Mouse (Mus musculus) heart, embryonic 16.5 days (tissue): ENCODE measurements around the gene E2f3. TPM values are rescaled to one million over a fixed set of nuclear protein-coding genes. Genes with fewer than 3 reads are reported as not detected.

Experiments
- ATAC-seq: fragments of 200-750 bp; cut with Nextera tagmentation; replicated peaks from 2 replicates; pipeline ENCODE4 v1.8.0; 2017; ENCODE audit warnings: moderate number of reproducible peaks; ENCODE audit not compliant: insufficient read depth, low FRiP score; ENCODE audit errors: extremely low read depth
- H3K27ac ChIP-seq: fragments of 300-500 bp; sonication (generic); 2 replicates; pipeline ENCODE4 v1.5.1; 2014; ENCODE audit warnings: mild to moderate bottlenecking, low read length, control low read depth, moderate library complexity
- H3K27me3 ChIP-seq: fragments of 300-500 bp; sonication (generic); 2 replicates; pipeline ENCODE4 v1.6.1; 2014; ENCODE audit warnings: low read length, mixed read lengths; ENCODE audit not compliant: control insufficient read depth, insufficient read depth
- H3K36me3 ChIP-seq: fragments of 300-500 bp; sonication (generic); 2 replicates; pipeline ENCODE4 v1.6.1; 2014; ENCODE audit not compliant: control insufficient read depth, insufficient read depth
- H3K4me1 ChIP-seq: fragments of 300-500 bp; sonication (generic); 2 replicates; pipeline ENCODE4 v1.6.1; 2014; ENCODE audit warnings: low read length, mixed read lengths; ENCODE audit not compliant: control insufficient read depth, insufficient read depth
- H3K4me2 ChIP-seq: fragments of 300-500 bp; sonication (generic); 2 replicates; pipeline ENCODE4 v1.6.1; 2014; ENCODE audit warnings: low read depth, mild to moderate bottlenecking, control low read depth, low read length
- H3K4me3 ChIP-seq: fragments of 300-500 bp; sonication (generic); 2 replicates; pipeline ENCODE4 v1.5.1; 2014; ENCODE audit warnings: mild to moderate bottlenecking, control low read depth, low read length
- H3K9ac ChIP-seq: fragments of 300-500 bp; sonication (generic); 2 replicates; pipeline ENCODE4 v1.6.1; 2014; ENCODE audit warnings: low read length, control low read depth
- H3K9me3 ChIP-seq: fragments of 300-500 bp; sonication (generic); replicated peaks from 2 replicates; pipeline ENCODE4 v1.6.1; 2016; ENCODE audit warnings: low read length; ENCODE audit not compliant: control insufficient read depth
- WGBS: fragments of 180-500 bp; shearing (Covaris S2); extraction: QIAGEN DNeasy Blood & Tissue Kit; methylation state at CpG from one replicate; pipeline ENCODE4 v1.1.7; 2014; 5-methylcytosine and 5-hydroxymethylcytosine counted together
- polyA plus RNA-seq: library from polyadenylated mRNA; unstranded; fragments of >200 nt; fragmentation: Nextera tagmentation; extraction: Ambion mirVana; gene quantifications from 2 replicates; pipeline ENCODE4 v1.2.1, GENCODE M21; 2015

The E2f3 gene
- polyA plus RNA-seq, 1 experiment from 2014 or later = 7.1 TPM

DNA sequence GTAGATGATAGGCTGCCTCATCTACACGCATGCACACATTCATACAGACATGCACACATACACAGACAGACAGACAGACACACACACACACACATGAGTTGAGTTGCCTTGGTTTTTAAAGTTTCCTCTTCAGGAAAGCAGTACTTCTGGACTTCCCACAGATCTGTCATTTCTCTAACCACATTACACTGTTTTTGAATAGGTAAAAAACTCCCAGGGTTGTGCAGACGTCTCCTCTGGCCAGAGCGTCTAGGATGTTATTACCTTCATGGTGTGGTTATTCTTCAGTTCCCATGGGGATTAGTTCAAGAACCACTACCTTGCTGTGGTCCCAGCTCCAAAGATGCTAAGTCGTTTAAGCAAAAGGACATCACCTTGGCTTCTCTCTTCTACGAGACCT lies 18.5 kb downstream of the E2f3 start:
- no peak for ATAC-seq
- Histone ChIP-seq H3K4me1 (peaks cover 16% of the 10 kb centered on the region), H3K9me3 (no peaks in the 10 kb centered on the region), H3K27me3 (no peaks in the 10 kb centered on the region), H3K4me2 (no peak overlapping the region), H3K27ac (no peak overlapping the region), H3K9ac (no peak overlapping the region), H3K4me3 (no peak overlapping the region), H3K36me3 (peaks cover 12% of the 10 kb centered on the region)
- 74% methylated on average over 5 of the region's 5 CpGs for WGBS

- Histone ChIP-seq H3K27me3 (no peaks in the 10 kb centered on the region), H3K4me2 (no peak overlapping the region), H3K36me3 (peaks cover 12% of the 10 kb centered on the region), H3K4me1 (peaks cover 16% of the 10 kb centered on the region), H3K27ac (no peak overlapping the region), H3K9ac (no peak overlapping the region), H3K4me3 (no peak overlapping the region), H3K9me3 (no peaks in the 10 kb centered on the region)
- 76% methylated on average over 8 of the region's 8 CpGs for WGBS
- no peak; the same call in 1 of the 2 replicates for ATAC-seq
Observed at GRCm38 (mm10) chr13:29966966-29967365, 18.9 kb downstream of the E2f3 start.

GRCm38 (mm10) chr13:29964087-29964486 lies 21.8 kb downstream of the E2f3 start:
- no peak for ATAC-seq
- no peak overlapping the region for H3K9ac ChIP-seq
- H3K4me2 ChIP-seq = no peak overlapping the region
- no peaks in the 10 kb centered on the region for H3K27me3 ChIP-seq
- peaks cover 12% of the 10 kb centered on the region for H3K36me3 ChIP-seq
- 92% methylated on average over 6 of the region's 6 CpGs for WGBS
- no peak overlapping the region for H3K27ac ChIP-seq
- H3K9me3 ChIP-seq = no peaks in the 10 kb centered on the region
- H3K4me1 ChIP-seq = peaks cover 16% of the 10 kb centered on the region
- H3K4me3 ChIP-seq = no peak overlapping the region

DNA sequence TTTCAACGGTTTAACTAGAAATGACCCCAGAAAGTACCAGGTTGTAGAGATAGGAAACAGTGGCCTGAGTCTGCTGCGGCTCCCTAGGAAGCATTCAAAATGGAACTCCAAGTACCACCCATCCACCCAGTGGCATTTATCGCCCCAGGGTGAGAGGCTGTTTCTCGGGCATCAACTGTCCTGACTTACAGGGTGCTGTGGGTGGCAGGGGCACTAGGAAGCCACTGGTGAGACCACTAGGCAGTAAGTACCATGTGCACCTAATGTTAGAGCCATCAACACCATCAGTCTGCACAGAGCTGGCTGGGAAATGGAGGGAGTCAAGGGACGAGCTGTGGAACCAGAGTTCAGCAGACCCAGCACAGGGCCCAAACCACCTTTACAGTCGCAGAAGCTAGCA lies 25.4 kb downstream of the E2f3 start:
- no peaks in the 10 kb centered on the region for H3K27me3 ChIP-seq
- ATAC-seq = no peak
- no peak overlapping the region for H3K27ac ChIP-seq
- H3K4me1 ChIP-seq = peaks cover 6% of the 10 kb centered on the region; the same call in 1 of the 2 replicates
- H3K4me3 ChIP-seq = no peak overlapping the region
- no peak overlapping the region for H3K4me2 ChIP-seq
- H3K9ac ChIP-seq = no peak overlapping the region
- no peaks in the 10 kb centered on the region for H3K9me3 ChIP-seq
- WGBS = 91% methylated on average over 6 of the region's 6 CpGs
- H3K36me3 ChIP-seq = peaks cover 6% of the 10 kb centered on the region

DNA sequence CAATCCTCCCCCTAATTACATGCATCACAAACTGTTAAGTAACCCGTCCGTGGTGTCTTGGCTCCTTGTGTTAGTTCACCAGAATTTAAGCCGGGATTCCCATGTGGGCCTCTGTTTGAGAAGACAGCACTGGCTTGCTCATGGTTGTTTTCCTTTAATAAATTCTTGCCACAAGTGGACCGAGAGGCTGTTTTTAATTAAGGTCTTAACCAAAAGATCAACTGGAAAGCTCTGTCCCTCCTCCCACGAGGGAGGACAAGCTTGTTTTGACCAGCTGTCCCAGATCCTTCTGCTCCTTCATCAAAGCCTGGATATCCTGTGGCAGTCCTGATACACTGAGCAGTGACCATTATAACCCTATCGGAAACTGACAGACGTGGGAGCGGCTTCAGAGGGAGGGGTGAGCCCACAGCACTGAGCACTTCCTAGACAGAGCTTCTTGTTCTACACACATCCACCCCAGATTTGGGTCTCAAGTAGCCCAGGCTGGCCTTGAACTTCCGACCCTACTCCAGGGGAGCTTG lies 28.1 kb downstream of the E2f3 start:
- 0 out of 2 replicates have a peak overlapping the region, but pooled peaks have one; percentile 30 for H3K27ac ChIP-seq
- H3K27me3 ChIP-seq = no peaks in the 10 kb centered on the region
- 66% methylated on average over 9 of the region's 9 CpGs for WGBS
- H3K4me3 ChIP-seq = no peak overlapping the region
- H3K9me3 ChIP-seq = peaks cover 5% of the 10 kb centered on the region; the same call in 1 of the 2 replicates
- no peak overlapping the region for H3K9ac ChIP-seq
- peaks cover 5% of the 10 kb centered on the region for H3K36me3 ChIP-seq
- H3K4me1 ChIP-seq = peaks cover 6% of the 10 kb centered on the region; the same call in 1 of the 2 replicates
- no peak overlapping the region for H3K4me2 ChIP-seq
- ATAC-seq = no peak; the same call in 1 of the 2 replicates

DNA sequence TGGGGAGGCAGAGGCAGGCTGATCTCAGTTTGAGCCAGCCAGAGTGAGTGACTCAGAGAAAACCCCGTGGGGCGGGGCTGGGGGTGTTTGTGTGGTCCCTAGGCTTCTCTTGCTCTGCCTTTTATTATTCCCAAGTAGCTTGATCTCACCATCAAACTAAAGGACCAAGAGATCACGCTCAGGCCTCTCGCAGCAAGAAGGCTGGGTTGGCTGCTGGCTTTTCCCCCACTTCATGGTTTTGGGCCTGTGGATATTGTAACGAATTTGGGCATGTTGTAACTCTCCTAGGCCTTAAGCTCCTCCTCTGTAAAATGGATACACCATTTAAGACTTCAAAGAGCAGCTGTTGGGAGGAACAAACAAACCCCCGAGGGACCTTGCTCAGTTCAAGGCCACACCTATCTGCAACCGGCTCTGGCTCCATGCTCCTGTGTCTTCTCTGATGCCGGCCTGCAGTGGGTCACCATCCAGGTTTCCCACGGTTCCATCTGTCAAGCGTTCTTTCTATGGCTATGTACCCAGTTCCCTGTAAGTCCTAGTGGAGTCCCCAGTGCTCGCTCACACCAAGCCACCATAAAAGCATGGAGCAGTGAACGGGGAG lies 28.9 kb downstream of the E2f3 start:
- no peak for ATAC-seq
- H3K4me1 ChIP-seq = peaks cover 6% of the 10 kb centered on the region; the same call in 1 of the 2 replicates
- 90% methylated on average over 12 of the region's 12 CpGs for WGBS
- H3K27me3 ChIP-seq = no peaks in the 10 kb centered on the region
- H3K4me2 ChIP-seq = no peak overlapping the region
- no peak overlapping the region for H3K9ac ChIP-seq
- H3K36me3 ChIP-seq = peaks cover 5% of the 10 kb centered on the region
- peaks cover 5% of the 10 kb centered on the region; the same call in 1 of the 2 replicates for H3K9me3 ChIP-seq
- H3K4me3 ChIP-seq = no peak overlapping the region
- H3K27ac ChIP-seq = no peak overlapping the region

DNA sequence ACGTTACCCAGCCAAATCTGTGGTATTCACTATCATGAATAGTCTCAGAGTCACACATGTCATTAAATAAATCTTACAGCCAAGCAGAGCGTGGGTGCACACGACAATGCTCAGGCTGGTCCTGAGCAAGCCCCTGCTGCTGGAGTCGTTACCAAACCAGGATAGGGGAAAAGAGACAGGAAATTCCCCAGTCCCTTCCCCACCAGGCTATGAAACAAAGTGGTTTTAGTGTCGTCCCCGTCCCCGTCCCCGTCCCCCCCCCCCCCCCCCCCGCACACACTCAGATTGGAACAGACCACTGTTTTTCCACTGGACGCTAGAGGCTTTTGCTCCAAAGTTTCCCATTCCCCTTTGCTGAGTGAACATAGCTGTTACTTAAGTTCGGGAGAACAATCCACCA lies 30.6 kb downstream of the E2f3 start:
- no peak overlapping the region for H3K9ac ChIP-seq
- H3K36me3 ChIP-seq = peaks cover 5% of the 10 kb centered on the region
- no peaks in the 10 kb centered on the region for H3K27me3 ChIP-seq
- 68% methylated on average over 10 of the region's 11 CpGs for WGBS
- peaks cover 6% of the 10 kb centered on the region; the same call in 1 of the 2 replicates for H3K4me1 ChIP-seq
- no peak overlapping the region for H3K27ac ChIP-seq
- peaks cover 5% of the 10 kb centered on the region; the same call in 1 of the 2 replicates for H3K9me3 ChIP-seq
- no peak overlapping the region for H3K4me3 ChIP-seq
- H3K4me2 ChIP-seq = no peak overlapping the region
- no peak for ATAC-seq

DNA sequence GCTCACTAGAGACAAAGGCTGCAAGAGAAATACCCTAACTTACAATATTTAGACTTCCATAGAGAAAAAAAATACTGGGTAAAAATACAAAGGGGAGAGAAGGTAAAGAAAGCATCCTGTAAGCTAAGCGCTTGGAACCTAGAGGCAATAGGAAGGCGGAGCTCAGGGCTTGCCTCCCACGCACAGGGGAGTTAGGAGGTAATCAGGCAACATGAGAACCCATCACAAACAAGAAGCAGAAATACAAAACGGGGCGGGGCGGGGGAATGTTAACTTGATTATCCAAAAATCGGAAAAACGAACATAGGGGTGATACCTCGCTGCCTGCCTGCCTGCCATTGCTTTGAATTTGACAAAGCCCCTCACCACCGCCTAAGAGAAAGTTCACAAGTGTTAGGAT lies 31.1 kb downstream of the E2f3 start:
- Histone ChIP-seq H3K36me3 (peaks cover 9% of the 10 kb centered on the region), H3K4me3 (no peak overlapping the region), H3K9ac (no peak overlapping the region), H3K9me3 (peaks cover 5% of the 10 kb centered on the region; the same call in 1 of the 2 replicates), H3K27me3 (no peaks in the 10 kb centered on the region), H3K4me2 (no peak overlapping the region), H3K4me1 (peaks cover 6% of the 10 kb centered on the region; the same call in 1 of the 2 replicates), H3K27ac (no peak overlapping the region)
- WGBS = 96% methylated on average over 10 of the region's 10 CpGs
- no peak for ATAC-seq

DNA sequence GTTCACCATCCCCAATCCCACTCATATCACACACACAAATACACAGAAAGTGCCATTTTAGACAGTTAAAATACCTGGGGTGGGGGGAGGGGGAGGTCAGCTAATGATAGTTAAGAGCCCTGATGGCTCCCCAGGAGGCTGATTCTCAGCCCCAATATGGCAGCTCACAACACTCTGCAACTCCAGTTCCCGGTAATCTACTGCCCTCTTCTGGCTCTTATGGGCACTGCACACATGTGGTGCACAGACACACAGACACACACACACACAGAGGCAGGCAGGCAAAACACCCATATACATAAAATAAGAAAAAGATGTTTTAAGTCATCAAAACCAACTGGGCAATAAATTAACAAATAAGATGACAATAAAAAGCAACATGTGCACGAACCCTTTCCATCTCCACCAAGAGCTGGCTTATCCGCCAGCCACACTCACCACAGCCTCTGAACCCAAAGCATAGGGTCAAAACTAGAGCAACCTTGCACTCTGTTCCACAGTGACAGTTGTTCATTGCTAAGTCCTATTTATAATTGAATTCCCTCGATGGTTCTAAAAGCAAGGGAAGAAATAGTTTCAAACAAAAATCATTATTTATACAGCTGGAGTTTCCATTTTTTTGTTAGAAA lies 32.3 kb downstream of the E2f3 start:
- Histone ChIP-seq H3K4me1 (peaks cover 6% of the 10 kb centered on the region; the same call in 1 of the 2 replicates), H3K36me3 (peaks cover 9% of the 10 kb centered on the region), H3K4me3 (no peak overlapping the region), H3K27me3 (no peaks in the 10 kb centered on the region), H3K27ac (no peak overlapping the region), H3K9me3 (peaks cover 5% of the 10 kb centered on the region; the same call in 1 of the 2 replicates), H3K4me2 (no peak overlapping the region), H3K9ac (no peak overlapping the region)
- ATAC-seq = no peak
- 89% methylated on average over 4 of the region's 4 CpGs for WGBS
